Mouse (Mus musculus) cortical plate, adult 2 months (tissue): Measurements from ENCODE around the gene Polr1d. TPM values are rescaled to one million over a fixed set of nuclear protein-coding genes. Genes with fewer than 3 reads are reported as not detected.

Experiments used
- H3K27ac ChIP-seq: fragments of 200-500 bp; 2 replicates; pipeline ENCODE4 v1.5.1; 2012; ENCODE audit warnings: low read length, control low read depth, inconsistent platforms; ENCODE audit not compliant: insufficient read depth
- H3K4me1 ChIP-seq: fragments of 200-500 bp; 2 replicates; pipeline ENCODE4 v1.6.1; 2011; ENCODE audit warnings: low read length; ENCODE audit not compliant: control insufficient read depth, insufficient read depth
- H3K4me3 ChIP-seq: fragments of 200-500 bp; 2 replicates; pipeline ENCODE4 v1.5.1; 2011; ENCODE audit warnings: mild to moderate bottlenecking, low read length, control low read depth; ENCODE audit not compliant: insufficient read depth
- CTCF ChIP-seq: fragments of 200-500 bp; IDR thresholded peaks from 2 replicates; pipeline ENCODE4 v1.5.1; 2011; ENCODE audit warnings: mild to moderate bottlenecking, control low read depth, low read length; ENCODE audit not compliant: insufficient read depth; ENCODE audit errors: extremely low read depth
- POLR2A ChIP-seq: fragments of 200-500 bp; IDR thresholded peaks from 2 replicates; pipeline ENCODE4 v1.6.1; 2011; ENCODE audit warnings: mild to moderate bottlenecking, low read length, control low read depth; ENCODE audit not compliant: insufficient read depth; ENCODE audit errors: extremely low read depth
- polyA plus RNA-seq: library from polyadenylated mRNA; depleted of rRNA; stranded (reverse); fragments of >200 nt; gene quantifications from 2 replicates; pipeline ENCODE4 v1.2.3, GENCODE M21; 2012; rRNA removed

Gene Polr1d
- 69.4 and 73.0 TPM in 2 replicates for polyA plus RNA-seq

DNA sequence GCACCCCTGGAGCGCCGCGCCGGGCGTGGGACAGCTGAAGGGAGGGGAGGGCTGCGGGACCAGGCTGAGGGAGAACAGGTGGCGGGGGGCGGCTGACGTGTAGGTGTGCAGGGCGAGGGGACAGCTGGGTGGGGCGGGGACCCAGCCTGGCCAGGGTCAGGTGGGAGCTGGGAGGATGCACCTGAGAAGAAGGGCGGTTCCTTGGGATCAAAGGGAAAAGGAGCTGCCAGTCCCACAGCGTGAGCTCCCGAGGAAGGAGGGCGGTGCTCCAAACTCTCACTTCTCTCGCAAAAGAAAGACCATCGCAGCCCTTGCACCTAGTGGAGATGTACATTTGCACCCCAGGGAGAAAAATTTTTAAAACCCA, at the start of gene Polr1d:
TSS of gene Polr1d (plus strand) at position 252 of the 367 bp plus-strand sequence.
- H3K4me1 ChIP-seq: peaks cover 3% of the 10 kb centered on the region; the same call in 1 of the 2 replicates
- peak within 1 kb of the TSS; percentile 60 for H3K27ac ChIP-seq
- TF ChIP-seq POLR2A: no peak
- no peak for TF ChIP-seq CTCF
- peak within 1 kb of the TSS; percentile 91 for H3K4me3 ChIP-seq

DNA sequence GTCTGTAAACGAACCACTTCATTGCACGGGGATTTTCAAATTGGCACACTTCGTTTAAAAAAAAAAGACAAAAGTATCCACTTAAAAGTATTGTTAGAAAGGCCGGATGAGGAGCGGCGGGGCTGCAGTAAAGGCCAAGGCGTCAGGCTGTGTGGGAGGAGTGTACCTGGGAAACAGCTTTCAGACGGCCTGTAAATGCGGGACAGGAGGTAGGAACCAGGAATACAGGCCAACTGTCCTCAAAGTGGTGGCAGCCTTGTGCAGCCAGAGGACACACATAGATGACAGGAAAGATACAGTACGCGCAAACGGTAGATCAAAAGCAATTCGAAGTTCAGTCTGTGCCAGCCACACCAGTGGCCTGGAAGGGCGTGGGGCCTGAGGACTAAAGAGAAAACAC, 45.6 kb upstream of the Polr1d start:
- no peak overlapping the region for H3K4me3 ChIP-seq
- peak overlapping the region; percentile 72; the same call in 1 of the 2 replicates for H3K27ac ChIP-seq
- H3K4me1 ChIP-seq: peaks cover 2% of the 10 kb centered on the region; the same call in 1 of the 2 replicates
- TF ChIP-seq CTCF (no peak), POLR2A (no peak)

DNA sequence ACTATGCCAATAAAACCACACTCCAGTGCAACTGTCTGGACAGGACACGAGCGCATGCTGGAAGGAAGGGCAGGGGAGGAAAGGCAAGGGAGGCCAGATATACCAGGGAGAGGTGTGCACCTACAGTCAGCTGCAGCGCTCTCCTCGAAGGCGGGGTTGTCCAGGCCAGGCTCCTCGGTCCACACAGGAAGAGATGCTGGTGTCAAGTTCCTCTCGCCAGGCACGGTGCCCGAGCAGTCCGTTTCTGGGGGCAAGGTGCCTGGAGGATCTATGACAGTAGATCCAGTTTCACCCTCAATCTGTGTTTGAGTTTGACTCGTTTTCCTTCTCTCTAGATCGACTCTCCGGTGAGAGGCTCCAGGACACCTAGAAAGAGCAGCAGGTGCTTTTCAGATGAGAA, 43.7 kb upstream of the Polr1d start:
- Histone ChIP-seq H3K4me1 (peaks cover 2% of the 10 kb centered on the region; the same call in 1 of the 2 replicates), H3K4me3 (no peak overlapping the region)
- no peak for TF ChIP-seq CTCF
- TF ChIP-seq POLR2A: no peak

DNA sequence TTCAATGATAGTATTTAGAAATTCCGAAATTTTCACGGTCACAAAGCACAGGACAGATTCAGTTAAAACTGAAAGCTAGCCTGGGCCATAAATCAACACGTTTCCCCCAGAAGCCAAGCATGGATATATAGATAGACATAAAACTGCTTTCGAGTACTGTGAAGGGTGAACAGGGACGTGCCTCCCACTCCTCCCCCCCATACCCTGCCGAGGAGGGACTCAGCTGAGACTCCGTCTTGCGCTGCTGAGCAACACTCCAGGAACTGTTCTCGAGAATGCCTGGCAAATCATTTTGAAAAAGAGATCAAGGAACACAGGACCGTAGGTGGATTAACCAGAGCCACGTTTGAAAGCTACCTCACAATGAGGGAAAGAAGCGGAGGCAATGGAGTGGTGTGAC, 42.6 kb upstream of the Polr1d start:
- no peak overlapping the region for H3K4me3 ChIP-seq
- no peak for TF ChIP-seq POLR2A
- TF ChIP-seq CTCF: no peak
- peaks cover 2% of the 10 kb centered on the region; the same call in 1 of the 2 replicates for H3K4me1 ChIP-seq
- no peak overlapping the region for H3K27ac ChIP-seq

More for the DNA sequence above, 43.7 kb upstream of the Polr1d start:
- H3K27ac ChIP-seq: no peak overlapping the region

- no peak for TF ChIP-seq CTCF
- no peak for TF ChIP-seq POLR2A
- Histone ChIP-seq H3K4me3 (no peak overlapping the region), H3K4me1 (peaks cover 2% of the 10 kb centered on the region; the same call in 1 of the 2 replicates), H3K27ac (no peak overlapping the region)
Observed at GRCm38 (mm10) chr5:147035301-147035700, 41.5 kb upstream of the Polr1d start.

- peak overlapping the region; percentile 82 for H3K27ac ChIP-seq
- H3K4me3 ChIP-seq: no peak overlapping the region
- TF ChIP-seq CTCF: no peak
- no peak for TF ChIP-seq POLR2A
- peaks cover 2% of the 10 kb centered on the region; the same call in 1 of the 2 replicates for H3K4me1 ChIP-seq
Observed at GRCm38 (mm10) chr5:147036028-147036427, 40.8 kb upstream of the Polr1d start.

- TF ChIP-seq CTCF (no peak), POLR2A (no peak)
- Histone ChIP-seq H3K4me3 (no peak overlapping the region), H3K27ac (peak overlapping the region; percentile 82), H3K4me1 (peaks cover 2% of the 10 kb centered on the region; the same call in 1 of the 2 replicates)
Observed at GRCm38 (mm10) chr5:147036661-147037060, 40.2 kb upstream of the Polr1d start.

DNA sequence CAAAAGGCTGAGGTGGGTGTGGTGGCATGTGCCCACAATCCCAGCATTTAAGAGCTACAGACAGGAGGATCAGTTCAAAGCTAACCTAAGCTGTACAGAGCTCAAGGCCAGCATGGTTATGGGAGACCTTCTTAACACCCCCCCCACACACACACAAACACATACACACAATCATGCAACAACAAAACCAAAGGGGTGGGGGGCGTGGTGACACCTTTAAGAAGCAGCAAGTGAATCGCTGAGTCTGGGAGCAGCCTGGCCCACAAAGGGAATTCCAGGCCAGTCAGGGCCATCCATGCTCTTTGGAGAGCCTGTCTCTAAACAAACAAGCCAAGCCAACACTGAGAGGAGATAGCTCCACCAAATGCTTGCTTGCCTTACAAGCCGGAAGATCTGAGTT, 39.2 kb upstream of the Polr1d start:
- Histone ChIP-seq H3K27ac (peak overlapping the region; percentile 27; the same call in 1 of the 2 replicates), H3K4me3 (no peak overlapping the region), H3K4me1 (peaks cover 2% of the 10 kb centered on the region; the same call in 1 of the 2 replicates)
- TF ChIP-seq CTCF (no peak), POLR2A (no peak)

DNA sequence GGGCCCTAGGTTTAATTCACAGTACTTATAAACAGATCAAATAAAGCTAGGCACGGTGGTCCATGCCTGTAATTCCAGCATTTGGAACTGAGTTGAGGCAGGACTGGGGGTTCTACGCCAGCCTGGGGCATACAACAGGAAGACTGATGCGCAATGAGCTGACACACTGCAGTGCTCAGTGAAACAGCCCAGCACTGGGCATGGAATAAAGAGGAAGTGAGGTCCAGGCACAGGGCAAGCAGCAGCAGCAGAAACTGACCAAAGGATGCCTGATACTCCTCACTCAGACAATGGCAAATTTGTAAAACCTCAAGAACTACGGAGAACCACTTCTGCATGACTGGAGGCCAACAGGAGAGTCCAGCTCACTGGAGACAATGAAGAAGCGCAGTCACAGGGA, 37.5 kb upstream of the Polr1d start:
- Histone ChIP-seq H3K4me3 (no peak overlapping the region), H3K4me1 (peaks cover 5% of the 10 kb centered on the region), H3K27ac (no peak overlapping the region)
- TF ChIP-seq POLR2A: no peak
- TF ChIP-seq CTCF: no peak

GRCm38 (mm10) chr5:147041965-147042937, 34.6 kb upstream of the Polr1d start:
- H3K27ac ChIP-seq: no peak overlapping the region
- TF ChIP-seq CTCF (no peak), POLR2A (no peak)
- no peak overlapping the region for H3K4me3 ChIP-seq
- peaks cover 4% of the 10 kb centered on the region for H3K4me1 ChIP-seq
